Mouse (Mus musculus) G1E-ER4 (cell line): ENCODE results near the gene Smc3. TPM values are rescaled to one million over a fixed set of nuclear protein-coding genes. Genes with fewer than 3 reads are reported as not detected.

Experiments
- GATA1 ChIP-seq: IDR thresholded peaks from one replicate; pipeline ENCODE4 v1.8.0; 2012; ENCODE audit warnings: low read length, inconsistent platforms
- polyA plus RNA-seq: library from polyadenylated mRNA; stranded (reverse); fragments of >175 nt; gene quantifications from 2 replicates; pipeline ENCODE4 v1.2.3, GENCODE M21; 2012

Gene Smc3
- 30.2 and 36.3 TPM in 2 replicates for polyA plus RNA-seq

DNA sequence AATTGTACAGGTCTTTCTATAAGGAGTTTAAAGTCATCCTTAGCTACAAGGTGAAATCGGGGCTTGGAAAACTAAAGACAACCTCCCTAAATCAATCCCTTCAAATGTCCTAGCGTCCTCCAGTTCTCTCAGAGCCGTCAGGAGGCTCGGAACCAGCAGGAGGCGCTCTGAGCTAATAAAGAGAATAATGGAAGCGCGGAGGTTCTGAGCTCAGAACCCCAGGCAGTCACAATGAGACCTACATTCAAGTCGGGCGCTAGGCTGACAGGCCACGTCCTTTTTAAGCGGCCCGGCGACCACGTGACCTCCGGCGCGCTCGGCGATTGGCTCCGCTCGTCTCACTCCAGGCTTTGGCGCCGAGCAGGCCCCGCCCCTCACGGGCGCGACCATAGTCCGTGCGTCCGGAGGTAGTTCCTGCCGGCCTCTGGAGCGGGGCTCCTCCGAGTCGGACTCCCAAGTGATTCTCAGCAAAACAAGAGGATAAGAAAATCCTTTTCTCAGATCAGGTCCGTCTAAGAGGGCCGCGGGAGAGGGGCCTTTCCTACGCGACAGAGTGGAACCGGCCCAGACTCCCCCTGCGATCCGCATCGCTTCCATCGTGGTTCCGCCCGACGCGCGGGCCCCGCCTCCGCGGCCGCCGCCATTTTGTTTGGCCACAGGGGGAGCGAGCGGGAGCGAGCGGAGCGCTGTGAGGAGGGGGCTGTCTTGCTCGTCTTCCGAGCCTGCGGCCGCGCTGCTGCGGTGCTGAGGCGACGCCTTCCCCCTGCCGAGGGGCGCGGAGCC, at the start of gene Smc3:
Smc3 (plus strand) TSS at position 642 of the 783 bp plus-strand sequence.
- no peak for TF ChIP-seq GATA1

GRCm38 (mm10) chr19:53550972-53551371, 49.2 kb upstream of the Smc3 start:
- TF ChIP-seq GATA1 = no peak

DNA sequence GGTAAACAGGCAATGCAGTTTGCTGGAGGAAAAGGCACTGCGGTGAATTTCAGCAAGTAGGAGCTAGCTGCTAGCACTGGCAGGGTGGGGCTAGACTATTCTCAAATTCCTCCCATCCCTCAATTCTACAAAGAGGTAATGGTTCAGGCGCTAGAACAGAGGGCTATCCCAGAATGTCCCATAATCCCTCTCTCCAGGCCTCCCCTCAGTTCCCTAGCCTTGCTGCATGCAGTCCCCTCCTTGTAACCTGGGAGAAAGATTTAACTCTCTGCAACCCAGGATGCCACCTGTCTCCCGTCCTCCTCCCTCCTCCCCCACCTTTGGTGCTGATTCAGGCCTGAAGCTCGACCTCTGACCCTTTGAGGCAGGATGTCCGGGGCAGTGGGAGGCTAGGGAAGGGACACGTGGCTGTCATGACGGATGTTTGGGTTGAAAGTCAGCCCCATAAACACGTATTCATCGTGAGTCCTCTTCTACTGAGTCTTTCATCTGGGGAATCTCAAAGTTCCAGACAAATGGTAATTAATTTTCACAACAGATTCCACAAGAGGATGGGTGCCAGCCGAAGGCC, 47.9 kb upstream of the Smc3 start:
- no peak for TF ChIP-seq GATA1

DNA sequence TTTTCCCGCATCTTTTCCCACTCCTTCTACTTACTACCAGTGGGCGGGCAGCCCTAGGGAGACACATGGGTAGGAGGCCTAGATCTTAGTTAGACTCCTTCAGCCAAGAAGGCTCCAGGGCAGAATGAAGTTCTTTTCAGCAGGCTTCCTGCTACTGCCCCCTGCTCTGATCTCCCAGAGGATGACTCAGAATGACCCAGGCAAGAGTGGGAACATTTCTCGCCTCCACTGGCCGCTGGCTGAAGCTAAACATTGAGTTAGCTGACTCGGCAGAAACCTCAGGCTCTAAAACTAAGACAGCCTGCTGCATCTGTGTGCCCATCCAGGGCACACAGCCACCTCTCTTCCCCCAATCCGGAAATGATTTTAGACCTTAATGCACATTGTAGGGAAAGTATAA, 47.4 kb upstream of the Smc3 start:
- TF ChIP-seq GATA1 = no peak

DNA sequence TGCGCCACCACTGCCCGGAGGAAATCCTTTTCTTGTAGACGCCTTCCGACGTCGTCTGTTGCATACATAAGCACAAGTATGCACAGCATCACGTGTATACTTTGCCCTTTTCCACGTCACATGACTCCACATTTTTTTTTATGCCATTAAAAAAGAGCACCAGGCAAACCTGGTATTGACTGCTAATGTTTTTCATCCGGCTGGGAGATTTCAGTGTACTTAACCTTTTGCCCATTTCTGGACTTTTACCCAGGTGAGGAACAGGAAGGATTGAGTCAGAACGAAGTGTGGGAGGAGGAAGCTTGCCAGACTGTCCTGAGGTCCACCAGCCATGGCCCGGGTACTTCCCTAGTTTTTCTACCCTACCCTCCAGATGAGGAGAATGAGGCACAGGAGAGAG, 45.8 kb upstream of the Smc3 start:
- no peak for TF ChIP-seq GATA1

DNA sequence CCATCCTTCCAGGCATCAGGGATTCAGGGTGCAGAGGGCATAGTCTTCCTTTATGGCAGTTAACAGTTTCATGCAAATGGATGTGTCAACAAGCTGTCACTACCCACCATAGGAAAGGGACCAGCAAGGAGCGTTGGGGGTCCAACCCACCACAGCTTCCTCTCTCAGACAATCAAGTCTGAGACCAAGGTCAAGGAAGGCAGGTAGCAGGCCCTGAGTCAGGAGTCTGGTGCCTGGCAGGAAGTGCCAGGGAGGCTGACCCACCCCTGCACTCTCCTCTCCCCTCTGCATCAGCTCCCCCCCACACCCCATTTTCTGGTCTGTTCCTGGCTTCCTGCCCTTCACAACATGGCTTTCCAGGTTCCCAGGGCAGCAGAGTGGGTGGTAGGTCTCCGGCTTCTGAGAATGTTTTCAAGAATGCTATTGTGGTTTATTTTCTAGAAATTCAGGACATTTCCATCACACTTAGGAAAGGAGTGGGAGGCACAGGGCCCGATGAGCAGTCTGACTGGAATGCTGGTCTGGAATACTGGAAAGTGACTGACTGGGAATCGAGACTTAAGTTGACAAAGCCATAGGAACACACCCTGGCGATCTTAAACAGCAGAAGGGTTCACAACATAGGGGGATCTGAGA, 45.1 kb upstream of the Smc3 start:
- no peak for TF ChIP-seq GATA1

DNA sequence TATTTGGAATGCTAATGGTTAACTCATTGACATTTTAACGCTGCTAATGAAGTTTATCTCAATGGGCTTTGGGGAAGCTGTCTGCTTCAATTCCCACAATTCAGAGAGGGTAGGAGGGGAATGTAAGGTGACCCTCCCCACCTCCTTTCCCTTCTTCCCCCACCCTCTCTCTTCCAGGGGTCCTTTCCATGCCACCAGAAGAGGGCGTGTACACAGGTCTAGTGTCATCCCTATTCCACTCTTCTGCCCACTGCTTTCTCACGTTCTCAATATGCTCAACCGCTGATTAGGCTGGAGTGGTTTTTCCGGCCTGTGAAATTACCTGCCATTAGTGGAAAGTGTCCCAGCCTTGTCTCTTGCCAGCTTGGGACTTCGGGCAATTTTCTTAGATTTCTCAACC, 43.4 kb upstream of the Smc3 start:
- no peak for TF ChIP-seq GATA1

DNA sequence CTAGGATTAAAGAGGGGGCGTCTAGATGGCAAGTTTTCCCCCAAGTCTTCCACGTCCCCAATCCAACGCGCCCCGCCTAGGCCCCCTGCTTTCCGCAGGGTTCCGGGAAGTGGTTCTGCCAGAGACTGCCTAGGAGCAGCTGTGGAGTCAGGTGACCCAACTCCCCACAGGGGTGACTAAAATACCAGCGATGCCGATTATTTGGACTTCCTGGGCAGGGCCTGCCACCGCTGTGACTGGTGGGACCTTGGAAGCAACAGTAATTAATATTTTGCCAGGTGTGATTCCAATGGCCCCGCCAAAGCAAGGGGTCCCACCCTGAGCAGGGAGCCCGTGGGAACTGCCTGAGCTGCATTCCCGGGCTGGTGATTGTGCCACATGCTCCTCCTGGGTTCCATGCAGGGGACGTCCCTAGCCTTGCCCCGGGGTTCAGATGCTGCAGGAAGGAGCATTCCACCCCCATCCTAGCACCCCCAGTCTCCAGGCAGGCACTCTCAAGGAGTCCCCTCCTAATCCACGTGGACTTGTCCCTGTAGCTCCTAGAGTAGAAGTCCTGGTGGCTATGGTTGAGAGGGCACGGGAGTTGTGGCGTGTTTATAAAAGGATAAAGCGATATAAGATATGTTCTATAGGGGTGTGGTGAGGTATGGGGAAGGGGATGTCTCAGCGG, 42.8 kb upstream of the Smc3 start:
- no peak for TF ChIP-seq GATA1

DNA sequence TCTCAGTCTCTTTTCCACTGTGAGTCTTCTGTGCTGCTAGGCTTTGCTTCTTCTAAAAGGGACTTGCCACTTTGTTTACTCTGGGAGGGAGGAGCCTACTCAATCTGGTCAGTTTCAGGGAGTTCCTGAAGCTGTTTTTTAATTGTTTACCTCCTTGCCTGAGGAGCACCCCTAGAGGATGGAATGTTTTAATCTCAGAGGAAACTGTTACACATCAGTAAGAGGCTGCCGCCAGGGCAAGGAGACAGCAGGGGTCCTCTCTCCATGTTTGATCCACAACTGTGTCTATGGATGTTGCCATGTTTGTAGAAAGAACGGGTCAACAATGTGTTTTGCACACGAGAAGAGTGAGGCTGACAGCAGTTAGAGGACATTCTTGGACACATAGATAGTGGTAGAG, 39.8 kb upstream of the Smc3 start:
- no peak for TF ChIP-seq GATA1

DNA sequence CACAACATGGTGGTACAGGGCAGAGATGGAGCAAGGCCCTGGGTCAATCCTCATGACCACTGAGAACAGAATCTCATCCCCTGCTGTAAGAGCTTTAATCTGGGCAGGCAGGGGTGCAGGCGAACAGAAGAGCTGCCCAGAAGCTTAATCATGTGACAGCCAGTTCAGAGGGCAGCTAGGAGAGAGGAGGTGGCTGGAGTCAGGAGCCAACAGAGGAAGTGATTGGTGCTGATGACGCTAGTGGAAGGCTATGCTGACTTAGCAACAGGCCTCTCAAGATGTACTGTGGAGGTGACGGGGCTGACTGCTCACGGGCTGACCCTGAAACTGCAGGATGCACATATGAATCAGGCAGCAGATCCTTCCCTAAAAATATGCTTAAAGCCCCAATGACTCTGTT, 36.0 kb upstream of the Smc3 start:
- TF ChIP-seq GATA1 = no peak

DNA sequence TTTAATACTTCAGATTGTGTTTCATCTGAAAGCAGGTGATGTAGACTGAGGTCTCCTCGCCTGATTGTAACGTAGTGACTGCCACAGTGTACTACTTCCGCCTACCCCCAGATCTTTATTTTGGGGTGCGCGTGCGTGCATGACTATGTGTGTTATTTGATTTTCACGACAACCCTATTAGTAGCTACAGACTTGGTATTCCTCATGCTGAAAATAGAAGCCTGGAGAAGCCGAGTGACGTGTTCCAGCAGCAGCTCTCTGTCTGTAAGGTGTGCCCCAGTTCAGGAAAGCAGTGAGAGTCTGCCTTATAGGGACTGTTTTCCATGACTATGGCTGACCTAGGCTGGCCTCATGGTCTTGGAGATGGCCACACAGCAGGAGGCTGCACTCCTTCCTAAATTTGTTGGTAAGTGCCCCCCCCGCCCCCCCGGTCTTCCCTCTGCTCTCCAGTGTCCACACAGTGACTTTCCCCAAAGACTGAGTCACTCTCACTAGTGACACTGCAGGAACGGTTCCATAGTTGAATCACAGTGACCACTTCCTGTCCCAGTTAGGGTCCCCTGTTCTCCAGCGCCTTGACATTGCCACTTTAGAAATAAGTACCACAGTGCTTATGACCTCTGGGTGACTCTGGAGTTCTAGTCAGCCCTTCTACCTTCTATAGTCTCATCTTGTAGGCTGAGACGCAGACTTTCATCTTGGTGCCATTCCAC, 34.5 kb upstream of the Smc3 start:
- no peak for TF ChIP-seq GATA1

GRCm38 (mm10) chr19:53567864-53568263, 32.3 kb upstream of the Smc3 start:
- TF ChIP-seq GATA1 = no peak

GRCm38 (mm10) chr19:53568553-53568952, 31.6 kb upstream of the Smc3 start:
- no peak for TF ChIP-seq GATA1

DNA sequence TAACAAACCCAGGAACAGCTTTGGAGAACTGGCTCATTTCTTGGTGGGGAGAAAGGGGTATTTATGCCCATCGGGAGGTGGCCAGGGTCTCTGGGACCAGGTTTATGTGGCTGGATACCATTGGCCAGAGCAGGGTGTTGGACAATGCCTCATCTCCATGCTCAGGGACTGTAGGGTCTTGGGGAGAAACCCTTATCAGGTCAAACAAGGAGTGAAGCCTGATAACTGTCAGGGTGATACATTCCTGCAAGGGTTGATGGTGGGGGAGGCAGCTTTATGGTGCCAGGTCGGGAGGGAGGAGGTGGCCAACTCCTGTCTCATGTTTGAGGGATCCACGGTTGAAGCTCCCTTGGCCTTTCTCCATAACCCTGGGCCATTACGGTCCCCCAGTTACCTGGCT, 29.1 kb upstream of the Smc3 start:
- TF ChIP-seq GATA1 = no peak
